Mouse (Mus musculus) thymus, postnatal 25 days (tissue): ENCODE results near the gene Rdh12.

ENCODE experiments used
- DNase-seq: peaks from one replicate; pipeline ENCODE4 v3.0.0; 2022

The Rdh12 gene

GRCm38 (mm10) chr12:79253294-79254053, 44.8 kb downstream of the Rdh12 start:
- no peak for DNase-seq

GRCm38 (mm10) chr12:79254975-79255374, 46.3 kb downstream of the Rdh12 start:
- no peak for DNase-seq

- DNase-seq = no peak
These were observed 51.4 kb downstream of the Rdh12 start for GRCm38 (mm10) chr12:79260154-79260553.

- DNase-seq = peak; percentile 4
These were observed 52.3 kb downstream of the Rdh12 start for GRCm38 (mm10) chr12:79261035-79261434.
